Mouse (Mus musculus) telencephalon, adult 2 months (tissue): Measurements from ENCODE around the gene A930033H14Rik.

Experiments used
- DNase-seq: peaks from one replicate; pipeline ENCODE4 v3.0.0-alpha.2; 2011; ENCODE audit warnings: low read depth, low spot score

The A930033H14Rik gene

DNA sequence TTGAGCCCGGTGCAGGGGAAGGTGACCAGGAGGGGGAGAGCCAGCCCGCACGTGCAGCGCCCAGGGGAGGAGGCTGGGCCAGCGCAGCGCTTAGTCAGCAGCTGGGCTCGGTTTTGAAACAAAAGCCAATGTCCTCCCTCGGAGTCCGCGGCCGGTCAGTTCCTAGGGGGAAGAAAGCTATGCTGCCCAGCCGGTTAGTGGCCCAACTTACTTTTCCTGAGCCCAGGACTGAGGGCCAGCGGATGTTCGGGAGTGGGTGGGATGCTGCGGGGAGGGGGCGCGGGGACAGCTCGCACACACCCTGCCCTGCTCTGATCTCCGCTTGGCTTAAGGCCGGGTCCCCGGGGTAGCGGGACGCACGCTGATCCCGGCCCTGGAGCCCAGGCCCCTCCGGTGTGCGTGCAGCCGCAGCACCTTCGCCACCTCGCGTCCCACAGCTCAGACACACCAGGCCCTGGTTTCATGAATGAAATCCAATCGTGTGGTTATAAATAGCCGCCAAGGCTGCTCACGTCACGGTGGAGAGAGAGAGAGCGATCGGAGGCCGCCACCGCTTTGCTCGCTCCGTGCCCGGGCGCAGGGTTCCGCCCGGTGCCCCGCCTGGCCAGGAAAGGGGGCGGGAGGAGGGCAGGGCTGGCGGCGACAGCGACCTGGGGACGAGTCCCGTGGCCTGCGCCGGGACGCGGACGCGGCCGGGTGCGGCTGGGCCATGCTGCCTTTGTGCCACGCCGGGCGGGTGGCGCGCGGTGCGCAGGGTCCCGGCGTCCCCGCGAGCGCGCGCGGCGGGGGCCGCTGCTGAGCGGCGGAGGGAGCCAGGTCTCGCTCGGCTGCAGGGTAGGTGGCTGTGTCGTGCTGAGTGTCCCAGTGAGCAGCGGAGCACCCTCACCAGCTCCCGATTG, at the start of gene A930033H14Rik:
Gene A930033H14Rik, minus strand, starts transcription at position 557 of the 899 bp plus-strand sequence.
- DNase-seq, result peak; percentile 64

DNA sequence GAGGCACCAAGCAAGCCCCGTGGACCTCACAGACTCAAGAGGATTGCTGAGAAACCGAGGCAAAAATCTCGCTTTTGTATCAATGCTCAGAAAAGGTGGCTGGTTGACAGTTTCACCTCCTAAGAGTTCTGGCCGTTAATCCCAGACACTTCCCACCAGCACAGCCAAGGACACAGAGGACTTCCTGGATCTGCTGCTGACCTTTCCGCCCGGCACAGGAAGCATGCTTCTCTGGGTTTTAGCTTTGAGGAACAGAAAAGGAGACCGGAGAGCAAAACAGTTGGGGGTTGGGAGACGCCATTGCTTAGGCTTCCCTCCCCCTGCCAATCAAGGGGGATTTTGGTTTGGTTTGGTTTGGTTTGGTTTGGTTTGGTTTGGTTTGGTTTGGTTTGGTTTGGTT, 47.0 kb upstream of the A930033H14Rik start:
- no peak for DNase-seq

DNA sequence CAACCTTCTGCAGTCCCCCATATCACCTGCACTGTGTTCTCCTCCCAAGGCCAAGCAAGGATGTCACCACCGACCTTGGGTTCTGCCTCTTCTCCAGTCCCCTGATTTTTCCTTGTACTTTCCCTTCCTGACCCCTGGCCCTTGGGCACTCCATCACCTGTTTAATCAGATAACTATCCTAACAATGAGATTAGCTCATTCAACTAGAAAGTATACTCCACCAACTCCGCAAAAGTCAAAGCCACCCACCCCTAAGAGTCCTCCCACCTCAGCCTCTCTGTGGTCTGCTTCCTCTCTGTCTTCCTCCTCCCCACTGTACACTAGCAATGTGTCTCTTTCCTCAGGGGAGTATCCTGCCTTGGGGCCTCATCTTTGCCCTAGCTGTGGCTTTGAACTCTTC, 46.3 kb upstream of the A930033H14Rik start:
- no peak for DNase-seq

DNA sequence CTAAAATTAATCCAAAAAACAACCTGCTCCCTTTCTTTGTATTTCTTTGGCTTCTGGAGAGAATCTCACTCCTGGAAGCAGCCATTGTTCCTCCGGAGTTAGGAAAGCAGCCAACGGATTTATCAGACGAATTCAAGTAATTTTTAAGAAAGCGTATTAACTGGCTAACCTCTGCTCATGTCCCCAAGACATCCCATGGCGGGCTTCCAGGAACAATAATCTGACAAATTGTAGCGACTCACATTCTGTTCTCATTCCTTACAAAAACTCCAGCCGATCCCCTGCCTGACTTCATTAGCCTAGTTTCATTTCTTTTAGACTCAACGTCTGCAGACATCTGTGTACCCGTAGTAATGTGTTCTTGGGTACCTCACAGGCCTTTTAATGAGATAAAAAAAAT, 45.7 kb upstream of the A930033H14Rik start:
- DNase-seq, result no peak

DNA sequence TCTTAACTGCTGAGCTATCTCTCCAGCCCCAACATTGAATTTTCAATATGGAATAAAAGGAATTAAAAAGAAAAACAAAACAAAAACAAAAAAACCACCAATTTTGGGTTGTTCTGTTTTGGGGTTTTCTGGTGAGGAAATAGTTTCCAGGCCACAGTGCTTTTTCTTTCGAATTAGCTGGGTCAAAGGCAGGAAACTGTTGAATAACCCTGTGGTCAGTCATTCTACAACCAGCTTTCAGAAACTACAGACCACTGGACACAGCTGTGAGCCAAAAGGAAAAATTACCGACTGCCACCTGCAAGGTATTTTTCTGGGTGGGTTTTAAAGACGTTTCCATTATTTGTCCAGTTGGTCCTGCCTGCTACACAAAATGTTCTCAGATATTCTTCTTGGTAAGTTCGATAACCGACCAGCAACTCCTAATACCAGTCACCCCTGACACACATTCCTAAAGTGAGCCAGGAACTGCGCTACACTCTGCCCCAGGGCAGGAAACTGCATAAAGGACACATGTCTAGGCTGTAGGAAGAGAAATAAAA, 44.8 kb upstream of the A930033H14Rik start:
- no peak for DNase-seq

DNA sequence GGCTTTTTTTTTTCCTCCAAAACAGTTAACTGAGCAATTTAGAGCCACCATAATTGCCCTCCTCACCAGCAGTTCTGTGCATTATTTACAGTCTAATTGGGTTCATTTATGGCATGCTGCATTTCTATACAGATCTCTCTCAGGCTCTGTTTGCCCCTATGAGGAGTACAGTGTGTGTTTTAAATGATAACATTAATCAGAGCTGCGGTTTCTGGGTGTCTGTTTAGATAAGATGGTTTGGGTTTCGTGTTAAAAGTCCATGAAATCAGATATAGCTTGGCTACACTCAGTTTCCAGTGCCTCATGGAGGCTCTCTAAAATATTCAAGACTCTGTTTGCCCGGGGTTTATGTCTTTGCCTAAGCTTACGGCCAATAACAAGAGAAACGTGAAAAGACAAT, 42.7 kb upstream of the A930033H14Rik start:
- DNase-seq, result no peak

DNA sequence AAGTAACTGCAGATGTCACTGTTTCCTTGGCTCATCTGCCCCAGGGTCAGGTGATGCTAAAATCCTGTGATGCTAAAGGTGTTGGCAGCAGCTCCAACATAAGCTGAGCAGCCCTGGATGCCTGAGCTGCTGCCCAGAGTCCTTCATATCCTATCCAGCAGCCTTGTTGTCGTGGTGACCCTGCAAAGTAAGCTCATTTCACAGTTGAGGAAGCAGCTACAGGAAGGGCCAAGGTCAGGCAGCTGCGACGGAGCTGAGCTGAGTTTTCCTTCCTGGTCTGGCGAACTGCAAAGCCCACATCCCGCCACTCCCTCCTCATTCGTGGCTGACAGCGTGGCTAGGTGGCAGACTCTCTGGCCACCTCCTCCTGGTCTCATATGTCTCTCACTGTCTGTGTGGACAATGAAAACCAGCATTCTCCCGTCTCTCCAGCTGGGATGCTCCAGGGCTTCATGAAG, 41.5 kb upstream of the A930033H14Rik start:
- no peak for DNase-seq

DNA sequence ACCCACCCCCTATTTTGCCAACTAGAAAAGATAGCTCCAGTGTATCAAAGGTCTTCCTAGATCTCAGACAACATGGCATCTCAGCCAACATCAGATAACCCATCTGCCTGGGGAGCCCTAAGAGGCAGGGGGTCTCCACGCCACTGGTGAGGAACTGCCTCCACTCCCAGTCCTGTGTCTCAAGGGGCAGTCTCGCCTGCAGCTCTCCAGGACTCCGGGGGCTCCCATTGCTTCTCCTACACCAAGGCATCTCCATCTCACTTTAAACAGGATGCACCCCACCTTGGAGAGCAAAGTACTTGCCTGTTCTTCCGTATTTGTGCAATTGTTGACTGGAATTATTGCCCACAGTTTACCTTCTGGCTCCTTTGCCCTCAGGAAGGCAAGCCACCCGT, 40.8 kb upstream of the A930033H14Rik start:
- DNase-seq, result no peak

DNA sequence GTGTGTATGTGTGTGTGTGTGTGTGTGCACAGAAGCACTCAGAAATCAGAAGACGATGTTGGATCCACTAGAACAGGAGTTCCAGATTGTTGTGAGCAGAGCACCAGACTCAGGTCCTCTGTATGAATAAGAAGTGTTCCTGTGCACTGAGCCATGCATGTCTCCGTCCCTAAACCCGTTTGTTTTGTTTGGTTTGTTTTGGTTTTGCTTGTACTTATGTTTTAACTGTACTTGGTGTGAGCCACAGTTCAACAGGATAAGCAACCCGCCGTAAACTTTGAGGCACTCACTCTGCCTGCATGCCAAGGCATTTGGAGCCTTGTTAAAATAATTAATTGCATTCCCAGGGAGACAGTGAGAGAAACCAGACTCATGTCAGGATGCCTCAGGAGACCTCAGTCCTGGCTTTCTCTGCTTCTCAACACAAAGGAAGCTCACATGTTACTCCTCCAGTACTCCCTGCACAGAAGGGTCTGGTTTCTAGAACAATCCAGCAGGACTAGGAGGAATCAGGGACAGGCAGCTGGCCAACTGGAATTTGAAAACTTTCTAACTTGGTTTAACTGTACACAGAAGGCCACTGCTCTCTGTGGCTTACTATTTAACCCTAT, 40.3 kb upstream of the A930033H14Rik start:
- no peak for DNase-seq

DNA sequence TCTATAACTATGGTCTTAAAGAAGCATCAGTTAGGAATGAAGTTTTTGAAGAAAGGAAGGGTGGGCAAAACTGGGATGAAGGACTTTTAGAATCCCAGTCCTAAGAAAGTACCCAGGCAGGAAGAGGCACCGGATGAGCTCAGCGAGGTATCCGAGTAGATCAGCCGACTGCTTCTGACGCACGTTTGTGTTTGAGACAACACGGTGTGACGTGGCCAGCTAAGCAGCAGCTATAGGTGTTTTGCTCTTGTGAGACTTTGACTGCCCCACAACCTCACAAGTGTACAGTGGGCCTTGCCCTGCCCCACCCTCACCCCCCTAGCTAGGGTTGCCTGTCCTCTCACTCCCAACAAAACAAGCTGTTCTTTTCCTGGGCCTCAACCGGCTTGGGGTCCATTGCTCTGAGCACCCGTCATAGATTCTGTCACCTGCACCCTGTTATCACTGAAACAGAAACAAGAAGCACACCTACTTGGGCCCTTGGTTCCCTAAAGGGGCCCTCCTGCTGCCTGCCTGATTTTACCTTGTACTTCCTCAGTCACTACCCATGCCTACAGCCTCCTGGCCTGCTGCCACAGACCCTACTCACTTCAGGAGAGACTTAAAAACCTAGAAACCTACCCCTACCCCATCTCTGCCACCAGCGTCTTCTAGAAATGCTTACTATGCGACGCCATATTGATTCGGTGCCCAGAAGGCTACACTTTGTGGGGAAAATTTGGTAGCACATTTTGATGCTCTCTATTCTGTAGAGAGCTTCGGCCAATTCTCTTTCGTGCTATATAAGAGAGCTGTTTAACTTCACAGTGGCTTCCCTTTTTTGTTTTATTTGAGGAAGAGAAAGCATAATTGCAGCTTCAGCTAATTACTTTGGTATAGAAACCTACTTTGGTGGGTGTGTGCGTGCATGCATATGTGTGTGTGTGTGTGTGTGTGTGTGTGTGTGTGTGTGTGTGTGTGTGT, 39.5 kb upstream of the A930033H14Rik start:
- DNase-seq, result no peak

DNA sequence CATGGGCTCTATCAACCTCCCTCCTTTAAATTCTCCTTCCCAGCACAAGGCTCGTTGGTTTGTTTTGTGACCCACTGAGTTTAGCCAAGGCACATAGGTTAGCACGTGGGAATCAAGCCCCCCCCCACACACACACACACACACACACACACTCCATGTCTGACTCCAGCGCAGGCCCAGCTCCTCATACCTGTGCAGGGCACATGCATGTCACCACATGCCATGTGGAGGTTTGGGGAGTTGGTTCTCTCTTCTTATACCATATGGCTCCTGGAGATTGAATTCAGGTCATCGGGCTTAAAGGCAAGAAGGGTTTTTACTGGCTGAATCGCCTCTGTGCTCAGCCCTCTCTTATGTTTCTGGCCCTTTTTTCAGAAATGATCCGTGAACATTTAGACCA, 38.4 kb upstream of the A930033H14Rik start:
- DNase-seq, result no peak

DNA sequence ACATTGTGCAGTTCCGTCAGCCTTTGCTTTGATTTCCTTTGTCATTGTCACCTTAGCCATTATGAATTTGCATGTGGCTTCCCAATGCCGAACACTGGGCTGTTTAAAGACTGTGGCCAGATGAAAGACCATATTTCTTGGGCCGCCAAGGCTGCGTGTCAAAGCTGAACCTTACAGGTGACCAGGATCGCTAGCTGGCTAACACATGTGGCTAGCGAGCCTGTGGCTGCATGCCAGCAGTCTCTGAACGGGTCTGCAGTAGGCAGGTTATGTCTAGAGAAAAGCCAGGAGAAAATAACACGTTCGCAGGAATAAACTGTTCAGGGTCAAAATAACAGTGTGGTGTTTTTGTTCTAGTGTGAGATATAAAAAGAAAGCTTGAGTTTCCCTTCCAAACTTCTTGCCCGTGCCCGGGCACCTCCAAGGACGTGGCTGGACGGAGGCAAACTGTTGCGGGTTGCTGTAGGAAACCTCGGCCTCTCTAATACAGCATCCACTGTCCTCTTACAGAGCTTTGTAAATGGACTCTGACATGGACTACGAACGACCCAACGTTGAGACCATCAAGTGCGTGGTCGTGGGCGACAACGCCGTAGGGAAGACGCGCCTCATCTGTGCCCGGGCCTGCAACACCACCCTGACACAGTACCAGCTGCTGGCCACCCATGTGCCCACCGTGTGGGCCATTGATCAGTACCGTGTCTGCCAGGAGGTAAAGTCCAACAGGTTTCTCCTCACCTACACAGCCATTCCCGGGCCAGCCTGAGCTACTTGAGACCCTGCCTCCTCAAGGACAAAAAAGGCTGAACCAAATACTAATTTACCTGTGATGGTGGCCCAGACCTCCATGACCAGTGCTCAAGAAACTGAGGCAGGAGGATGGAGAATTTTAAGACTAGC, 35.6 kb upstream of the A930033H14Rik start:
- no peak for DNase-seq

DNA sequence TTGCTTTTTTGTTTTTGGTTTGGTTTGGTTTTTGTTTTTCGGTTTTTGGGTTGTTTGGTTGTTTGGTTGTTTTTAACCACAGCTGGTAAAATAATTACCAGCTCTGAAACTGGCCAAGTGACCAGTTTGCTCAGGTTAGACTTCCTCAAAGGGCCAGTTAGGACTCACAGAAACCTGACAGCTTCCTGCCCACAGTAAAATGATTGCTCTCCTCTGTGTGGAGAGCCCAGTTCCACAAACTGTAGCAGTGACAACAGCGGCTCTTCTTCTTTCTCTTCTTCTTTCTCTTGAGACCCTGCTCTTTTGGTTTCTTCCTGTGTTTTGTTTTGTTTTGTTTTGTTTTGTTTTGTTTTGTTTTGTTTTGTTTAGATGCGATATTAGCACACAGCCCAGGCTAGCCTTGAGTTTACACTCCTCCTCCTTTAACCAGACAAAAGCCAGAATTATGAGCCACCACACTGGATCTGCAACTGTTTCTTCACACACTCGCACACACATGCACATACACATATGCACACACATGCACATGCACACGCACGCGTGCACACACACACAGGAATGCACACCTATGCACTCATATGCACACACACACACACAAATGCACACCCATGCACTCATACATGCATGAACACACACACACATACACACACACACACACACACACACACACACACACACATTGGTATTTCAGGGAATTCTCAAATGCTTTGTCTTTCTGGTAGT, 34.6 kb upstream of the A930033H14Rik start:
- DNase-seq, result no peak

DNA sequence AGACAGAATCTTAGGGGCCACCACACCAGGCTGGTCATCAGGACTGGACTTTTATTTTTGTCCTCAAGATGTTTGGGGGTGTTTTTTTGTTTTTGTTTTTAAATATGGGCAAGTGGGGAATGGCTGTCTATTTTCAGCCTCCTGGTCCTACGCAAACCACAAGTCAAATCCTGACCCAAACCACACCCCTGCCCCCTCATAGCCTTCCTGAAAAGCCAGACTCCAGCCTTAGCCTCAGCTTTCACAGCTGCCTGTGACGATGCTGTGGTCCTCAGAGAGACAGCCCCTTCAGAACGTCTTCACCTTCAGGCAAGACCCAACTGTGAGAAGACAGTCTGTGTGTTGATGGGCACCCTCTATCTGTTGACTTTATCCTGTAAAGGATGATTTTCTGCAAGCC, 33.9 kb upstream of the A930033H14Rik start:
- no peak for DNase-seq

DNA sequence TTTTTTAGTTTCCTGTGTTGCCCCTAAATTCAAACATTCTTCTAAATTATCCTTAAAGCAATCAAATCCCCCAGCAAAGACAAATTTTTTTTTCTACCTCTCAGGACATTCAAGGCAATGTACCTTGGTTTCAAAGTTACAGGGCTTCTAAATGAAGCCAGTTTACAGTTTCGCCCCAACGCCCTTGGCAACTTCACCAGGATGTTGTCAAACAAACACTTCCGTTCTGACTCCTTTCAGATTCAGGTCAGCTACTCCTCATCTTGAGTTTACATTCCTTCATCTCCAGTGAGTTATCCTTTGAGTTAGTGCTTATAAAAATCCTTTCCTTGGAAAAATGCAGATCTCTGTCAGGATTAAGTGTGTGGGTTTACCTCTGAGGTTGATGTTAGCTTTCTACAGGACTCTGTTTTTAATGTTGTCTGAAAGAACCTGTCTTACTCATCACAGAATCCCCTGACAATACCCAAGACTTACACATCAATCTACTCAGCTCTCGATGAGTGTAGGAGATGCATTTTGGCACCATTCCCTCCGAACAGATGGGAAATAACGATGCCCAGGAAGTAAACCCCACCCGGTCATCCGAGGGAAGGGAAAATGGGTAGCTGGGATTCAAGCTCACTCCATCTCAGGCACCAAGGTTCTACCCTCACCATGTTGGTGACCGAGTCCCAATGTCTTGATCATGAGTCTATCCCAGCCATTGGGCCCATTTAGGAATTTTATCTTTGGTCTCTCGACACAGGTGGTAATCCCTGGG, 33.2 kb upstream of the A930033H14Rik start:
- DNase-seq, result no peak

DNA sequence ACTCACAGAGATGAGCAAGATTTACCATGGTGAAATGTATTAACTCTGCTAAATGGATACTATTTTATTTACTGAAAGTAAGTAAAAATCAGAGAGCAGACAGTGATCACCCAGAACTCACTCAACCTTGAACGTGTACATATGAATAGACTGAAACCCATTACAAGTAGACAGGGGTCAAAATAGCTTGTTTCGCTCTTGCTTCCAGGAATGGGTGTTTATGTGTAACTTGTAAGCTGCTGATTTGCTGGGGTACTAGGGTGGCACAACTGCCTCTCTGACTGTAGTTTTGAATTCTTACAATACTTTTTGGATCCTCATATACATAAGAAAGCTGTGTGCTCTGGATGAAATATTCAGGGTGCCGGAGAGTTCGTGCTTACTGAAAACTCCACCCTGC, 32.3 kb upstream of the A930033H14Rik start:
- no peak for DNase-seq

DNA sequence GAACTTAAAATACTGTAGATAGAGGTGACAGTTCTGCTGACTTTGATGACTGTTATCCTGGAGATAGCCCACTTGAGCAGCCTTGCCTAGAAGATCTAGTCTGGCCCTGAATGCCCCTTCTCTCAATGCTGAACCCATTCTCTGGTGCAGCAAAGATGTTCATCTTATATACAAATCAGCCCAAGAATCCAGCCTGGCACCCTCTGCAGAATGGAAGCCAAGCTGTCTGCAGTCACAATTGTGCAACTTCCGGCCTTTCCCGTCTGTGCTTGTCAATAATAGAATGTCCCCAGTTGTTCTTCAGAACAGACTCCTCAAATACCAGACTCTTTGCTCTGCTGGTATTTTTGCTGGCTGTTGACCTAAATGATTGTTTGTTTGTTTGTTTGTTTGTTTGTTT, 27.6 kb upstream of the A930033H14Rik start:
- no peak for DNase-seq

DNA sequence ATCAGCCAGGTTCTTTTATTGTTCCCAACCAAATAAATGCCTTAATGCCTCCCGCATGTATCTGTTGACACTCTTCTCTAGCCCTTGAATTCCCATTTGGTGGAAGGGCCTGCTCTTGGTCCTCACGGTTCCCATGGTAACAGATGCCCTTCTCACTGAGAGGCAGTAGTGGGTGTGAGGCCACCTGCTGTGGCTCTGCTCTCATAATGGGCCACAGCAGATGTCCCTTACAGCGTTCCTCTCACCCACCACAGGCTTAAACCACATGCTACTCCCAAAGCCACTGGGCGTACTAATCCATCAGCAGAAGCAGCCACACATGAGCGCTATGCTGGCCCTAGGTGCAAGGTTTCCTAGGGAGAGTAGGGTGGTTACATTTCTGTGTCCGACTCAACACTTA, 25.4 kb upstream of the A930033H14Rik start:
- peak; percentile 19 for DNase-seq

DNA sequence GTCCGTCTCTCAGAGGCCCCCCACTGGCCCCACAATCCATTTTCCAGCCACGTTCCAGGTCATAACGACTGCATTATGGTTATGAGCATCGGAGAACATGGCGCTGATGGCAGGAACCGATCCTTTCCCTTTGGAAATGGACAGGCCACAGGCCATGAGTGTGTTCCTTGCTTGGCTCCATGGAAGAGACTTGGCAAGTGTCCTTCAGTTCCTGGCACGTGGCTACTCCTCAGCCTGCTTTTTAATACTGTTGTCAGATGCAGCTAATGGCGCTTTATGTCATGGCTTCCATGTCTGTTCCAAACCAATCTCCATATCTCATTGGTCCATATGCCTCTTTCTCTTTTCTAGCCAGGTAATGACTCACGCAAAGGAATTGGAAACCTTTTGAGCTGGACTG, 24.9 kb upstream of the A930033H14Rik start:
- DNase-seq, result no peak
